ENCODE assay signal across 25 mouse cellular contexts in the genomic region with DNA sequence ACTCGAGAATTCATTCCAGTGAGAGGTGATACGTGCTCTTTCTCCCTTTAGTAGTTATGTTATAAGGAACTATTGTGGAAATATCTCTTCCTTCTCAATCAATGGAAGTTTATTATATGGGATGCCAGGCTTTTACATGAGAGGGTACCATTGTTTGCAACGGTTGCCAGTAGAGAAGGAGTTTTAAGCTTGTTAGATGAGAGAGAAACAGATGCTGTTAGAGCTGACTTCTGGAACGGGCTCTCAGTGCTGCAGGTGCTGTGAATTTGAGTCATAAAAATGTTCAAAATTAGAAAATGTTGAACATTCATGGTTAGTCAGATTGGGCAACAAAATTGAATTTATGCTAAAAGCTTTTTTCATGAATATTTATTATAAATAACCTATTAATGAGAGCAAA. TPM values are rescaled to one million over a fixed set of nuclear protein-coding genes. Genes with fewer than 3 reads are reported as not detected.
A peak's percentile ranks its signal among the peaks of the same experiment; 100 is the strongest.
DNase-seq lines count a peak whose midpoint lies in the region; ATAC-seq and TF ChIP-seq lines count a peak whose summit lies in the region.
"Had no signal": no experiment of that assay in that cellular context is flagged by ENCODE, and none has a peak within 500 bp of the region (broad histone marks: within the 10 kb centered on the region; RNA-seq: fewer than 3 reads in every experiment).

No protein-coding gene starts in this region.

- peaks cover 52% of the 10 kb centered on the region for H3K36me3 ChIP-seq in intestine, postnatal 0 days (ENCODE audit: control insufficient read depth, insufficient read depth)
- H3K36me3 ChIP-seq in intestine, embryonic 15.5 days, result peaks cover 11% of the 10 kb centered on the region
- peaks cover 65% of the 10 kb centered on the region for H3K36me3 ChIP-seq in liver, postnatal 0 days (replicated peaks; ENCODE audit: insufficient read depth, low read length)

- H3K27ac ChIP-seq in intestine, postnatal 0 days (ENCODE audit: low read depth, low read length), result peak overlapping the region; percentile 41; the same call in 1 of the 2 replicates
- H3K27ac ChIP-seq in intestine, embryonic 15.5 days, result no peak overlapping the region
- peak overlapping the region; percentile 72 for H3K27ac ChIP-seq in left cerebral cortex, adult 2 months
- H3K27ac ChIP-seq in liver, postnatal 0 days (ENCODE audit: low read depth), result no peak overlapping the region
- H3K27ac ChIP-seq: embryonic facial prominence, embryonic 13.5 days; forebrain, embryonic 10.5 days; forebrain, embryonic 15.5 days; hindbrain, embryonic 10.5 days; hindbrain, embryonic 15.5 days; midbrain, embryonic 10.5 days; midbrain, embryonic 15.5 days had no signal

- no peak for TF ChIP-seq EP300 in liver, postnatal 0 days (IDR thresholded peaks at IDR 0.05; ENCODE audit: low read depth)

- H3K4me1 ChIP-seq in intestine, postnatal 0 days (replicated peaks; ENCODE audit: control insufficient read depth, insufficient read depth, low read length), result 0 out of 2 replicates have a peak, but pooled peaks cover 10% of the 10 kb centered on the region
- H3K4me1 ChIP-seq in intestine, embryonic 15.5 days (replicated peaks), result no peaks in the 10 kb centered on the region
- H3K4me1 ChIP-seq in liver, postnatal 0 days (ENCODE audit: insufficient read depth), result peaks cover 18% of the 10 kb centered on the region
- H3K4me1 ChIP-seq: embryonic facial prominence, embryonic 13.5 days; hindbrain, embryonic 10.5 days had no signal

- H3K9me3 ChIP-seq in intestine, postnatal 0 days (ENCODE audit: control insufficient read depth), result no peaks in the 10 kb centered on the region
- H3K9me3 ChIP-seq in intestine, embryonic 15.5 days, result no peaks in the 10 kb centered on the region
- no peaks in the 10 kb centered on the region for H3K9me3 ChIP-seq in liver, postnatal 0 days (ENCODE audit: low read length)
- H3K9me3 ChIP-seq: embryonic facial prominence, embryonic 13.5 days; forebrain, embryonic 10.5 days; forebrain, embryonic 15.5 days; hindbrain, embryonic 10.5 days; hindbrain, embryonic 15.5 days; midbrain, embryonic 10.5 days; midbrain, embryonic 15.5 days had no signal

- intact Hi-C loops in left cerebral cortex, adult 2 months (cut with DNase I), result no loop called here

- no peak for DNase-seq in left cerebral cortex, adult 2 months (ENCODE audit: extremely low spot score in 1 of 2, low spot score in 2 of 2)
- DNase-seq in left cerebral cortex, adult 11 months (ENCODE audit: low spot score), result no peak
- peak; percentile 69 for DNase-seq in layer of hippocampus, adult 9-11 months
- DNase-seq in liver, postnatal 0 days, result no peak
- no peak for DNase-seq in ovary, postnatal 14 days (ENCODE audit: low spot score)
- DNase-seq: adrenal gland, postnatal 10 days; cerebellum, adult 11-12 months; cerebellum, adult 9-11 months; gastrocnemius, postnatal 14 days; heart, postnatal 14 days; kidney, adult 2 months; kidney, postnatal 4 days; left cerebral cortex, postnatal 4 days; lung, embryonic 14.5 days had no signal

- no peak for TF ChIP-seq CTCF in intestine, postnatal 0 days (IDR thresholded peaks at IDR 0.05; ENCODE audit: low read depth)
- no peak for TF ChIP-seq CTCF in left cerebral cortex, adult 2 months (IDR thresholded peaks at IDR 0.05)
- TF ChIP-seq CTCF in liver, postnatal 0 days (IDR thresholded peaks at IDR 0.05; ENCODE audit: low read depth), result no peak

- no peak overlapping the region for H3K4me2 ChIP-seq in intestine, postnatal 0 days (replicated peaks; ENCODE audit: low read depth)
- H3K4me2 ChIP-seq in intestine, embryonic 15.5 days (replicated peaks), result no peak overlapping the region
- peak overlapping the region; percentile 18; the same call in 1 of the 2 replicates for H3K4me2 ChIP-seq in liver, postnatal 0 days (ENCODE audit: low read depth, low read length)
- H3K4me2 ChIP-seq: embryonic facial prominence, embryonic 13.5 days; forebrain, embryonic 15.5 days; hindbrain, embryonic 15.5 days; lung, embryonic 14.5 days; midbrain, embryonic 15.5 days had no signal

- H3K4me3 ChIP-seq in intestine, postnatal 0 days (ENCODE audit: low read depth, low read length), result no peak overlapping the region
- no peak overlapping the region for H3K4me3 ChIP-seq in intestine, embryonic 15.5 days (replicated peaks)
- H3K4me3 ChIP-seq in left cerebral cortex, adult 2 months, result no peak overlapping the region
- H3K4me3 ChIP-seq in liver, postnatal 0 days (ENCODE audit: low read depth, low read length), result no peak overlapping the region
- H3K4me3 ChIP-seq: embryonic facial prominence, embryonic 13.5 days; forebrain, embryonic 10.5 days; forebrain, embryonic 15.5 days; hindbrain, embryonic 10.5 days; hindbrain, embryonic 15.5 days; midbrain, embryonic 10.5 days; midbrain, embryonic 15.5 days had no signal

- no peak overlapping the region for H3K9ac ChIP-seq in intestine, postnatal 0 days (ENCODE audit: low read depth, low read length)
- no peak overlapping the region for H3K9ac ChIP-seq in intestine, embryonic 15.5 days
- H3K9ac ChIP-seq in liver, postnatal 0 days (replicated peaks), result no peak overlapping the region
- H3K9ac ChIP-seq: embryonic facial prominence, embryonic 13.5 days; forebrain, embryonic 15.5 days; hindbrain, embryonic 15.5 days; lung, embryonic 14.5 days; midbrain, embryonic 15.5 days had no signal

- 81% methylated on average over 4 of the region's 4 CpGs for WGBS in intestine, postnatal 0 days
- 81% methylated on average over 4 of the region's 4 CpGs for WGBS in intestine, embryonic 15.5 days
- 90% methylated on average over 4 of the region's 4 CpGs for WGBS in liver, postnatal 0 days (ENCODE audit: insufficient replicate concordance)

- ATAC-seq in intestine, postnatal 0 days, result no peak
- no peak for ATAC-seq in intestine, embryonic 15.5 days
- ATAC-seq in liver, postnatal 0 days, result no peak
- ATAC-seq: forebrain, embryonic 15.5 days; inflammation-experienced regulatory T-cells, adult 6 months; midbrain, embryonic 15.5 days; Patski had no signal

- no peaks in the 10 kb centered on the region for H3K27me3 ChIP-seq in intestine, postnatal 0 days (replicated peaks; ENCODE audit: control insufficient read depth, insufficient read depth, low read length)
- no peaks in the 10 kb centered on the region for H3K27me3 ChIP-seq in intestine, embryonic 15.5 days (replicated peaks)
- no peaks in the 10 kb centered on the region for H3K27me3 ChIP-seq in liver, postnatal 0 days (ENCODE audit: insufficient read depth, low read length)
- H3K27me3 ChIP-seq: embryonic facial prominence, embryonic 13.5 days; forebrain, embryonic 15.5 days; hindbrain, embryonic 15.5 days; midbrain, embryonic 15.5 days; Patski had no signal

RNA-seq across cellular contexts. Expression of gene Nusap1, which starts 17.1 kb away (rescaled TPM):
- 15.6 and 18.7 TPM in 2 replicates for polyA plus RNA-seq in intestine, postnatal 0 days (2015; fragmentation: Nextera tagmentation; extraction: Ambion mirVana)
- polyA plus RNA-seq in intestine, embryonic 15.5 days (2015; fragmentation: Nextera tagmentation; extraction: Ambion mirVana), result 56.6 and 65.4 TPM in 2 replicates
- under 1 TPM; 0.26 to 0.29 TPM for total RNA-seq in left cerebral cortex, adult 2 months (2021)
- polyA plus RNA-seq in liver, postnatal 0 days (2015; fragmentation: Nextera tagmentation; extraction: Ambion mirVana), result 45.8 and 48.5 TPM in 2 replicates

RNA-seq across cellular contexts. Expression of gene Oip5, which starts 17.2 kb away (rescaled TPM):
- 6.6 and 6.7 TPM in 2 replicates for polyA plus RNA-seq in intestine, postnatal 0 days (2015; fragmentation: Nextera tagmentation; extraction: Ambion mirVana)
- polyA plus RNA-seq in intestine, embryonic 15.5 days (2015; fragmentation: Nextera tagmentation; extraction: Ambion mirVana), result 21.0 and 22.8 TPM in 2 replicates
- total RNA-seq in left cerebral cortex, adult 2 months (2021), result 1 to 10 TPM in 1 of 2 experiments, under 1 TPM in 1; 0.86 to 1.0 TPM
- polyA plus RNA-seq in liver, postnatal 0 days (2015; fragmentation: Nextera tagmentation; extraction: Ambion mirVana), result 14.3 and 16.5 TPM in 2 replicates

RNA-seq across cellular contexts. Expression of gene Chp1, which starts 53.5 kb away (rescaled TPM):
- polyA plus RNA-seq in intestine, postnatal 0 days (2015; fragmentation: Nextera tagmentation; extraction: Ambion mirVana), result 73.2 and 76.1 TPM in 2 replicates
- 53.6 and 54.9 TPM in 2 replicates for polyA plus RNA-seq in intestine, embryonic 15.5 days (2015; fragmentation: Nextera tagmentation; extraction: Ambion mirVana)
- total RNA-seq in left cerebral cortex, adult 2 months (2021), result 100 to 1,000 TPM; 173 to 174 TPM
- 146 and 149 TPM in 2 replicates for polyA plus RNA-seq in liver, postnatal 0 days (2015; fragmentation: Nextera tagmentation; extraction: Ambion mirVana)

RNA-seq across cellular contexts. Expression of gene Exd1, which starts 53.6 kb away (rescaled TPM):
- 0.38 TPM in 2 replicates for polyA plus RNA-seq in intestine, postnatal 0 days (2015; fragmentation: Nextera tagmentation; extraction: Ambion mirVana)
- 0.18 and 0.25 TPM in 2 replicates for polyA plus RNA-seq in intestine, embryonic 15.5 days (2015; fragmentation: Nextera tagmentation; extraction: Ambion mirVana)
- under 1 TPM; 0.50 to 0.61 TPM for total RNA-seq in left cerebral cortex, adult 2 months (2021)
- 0.18 and 0.29 TPM in 2 replicates for polyA plus RNA-seq in liver, postnatal 0 days (2015; fragmentation: Nextera tagmentation; extraction: Ambion mirVana)

Comparison
In these comparisons a context has a peak if more than half of its experiments do, and no peak if none do; other contexts are left out.
1. H3K27ac ChIP-seq: peak in intestine, postnatal 0 days (single experiment) and left cerebral cortex, adult 2 months (single experiment); none in intestine, embryonic 15.5 days (single experiment) and liver, postnatal 0 days (single experiment).